Mouse (Mus musculus) brain, embryonic 14.5 days (tissue): ENCODE measurements around the gene Lacc1.

Experiments
- CTCF ChIP-seq: fragments of 200-500 bp; IDR thresholded peaks from 2 replicates; pipeline ENCODE4 v1.5.1; 2012; ENCODE audit warnings: inconsistent platforms, mild to moderate bottlenecking, moderate library complexity, borderline replicate concordance; ENCODE audit not compliant: insufficient read depth, insufficient read length; ENCODE audit errors: extremely low read depth
- POLR2A ChIP-seq: fragments of 200-500 bp; IDR thresholded peaks from 2 replicates; pipeline ENCODE4 v1.6.1; 2012; ENCODE audit warnings: mild to moderate bottlenecking, inconsistent platforms, borderline replicate concordance; ENCODE audit not compliant: poor library complexity, insufficient read depth, insufficient read length, severe bottlenecking; ENCODE audit errors: extremely low read depth

GRCm38 (mm10) chr14:76979569-76979968 is 57.1 kb downstream of the Lacc1 start:
- TF ChIP-seq CTCF = no peak
- no peak for TF ChIP-seq POLR2A
